Mouse (Mus musculus) stomach, embryonic 15.5 days (tissue): ENCODE data around the gene Olfr198. TPM values are rescaled to one million over a fixed set of nuclear protein-coding genes. Genes with fewer than 3 reads are reported as not detected.
"Not testable (repeated sequence)": the region's sequence is repeated elsewhere in the genome, so short reads cannot be mapped to it uniquely, and the experiment has no call there.

Source experiments
- ATAC-seq: fragments of 200-750 bp; cut with Nextera tagmentation; 2 replicates; pipeline ENCODE4 v1.8.0; 2017; ENCODE audit warnings: low read depth, moderate number of reproducible peaks, moderate TSS enrichment; ENCODE audit not compliant: insufficient read depth, low FRiP score
- H3K27ac ChIP-seq: fragments of 300-500 bp; sonication (generic); 2 replicates; pipeline ENCODE4 v1.5.1; 2015; ENCODE audit warnings: mild to moderate bottlenecking, inconsistent platforms
- H3K27me3 ChIP-seq: fragments of 300-500 bp; sonication (generic); replicated peaks from 2 replicates; pipeline ENCODE4 v1.6.1; 2015; ENCODE audit warnings: inconsistent platforms
- H3K36me3 ChIP-seq: fragments of 300-500 bp; sonication (generic); 2 replicates; pipeline ENCODE4 v1.6.1; 2015; ENCODE audit warnings: inconsistent platforms
- H3K4me1 ChIP-seq: fragments of 300-500 bp; sonication (generic); 2 replicates; pipeline ENCODE4 v1.6.1; 2015; ENCODE audit warnings: inconsistent platforms
- H3K4me2 ChIP-seq: fragments of 300-500 bp; sonication (generic); 2 replicates; pipeline ENCODE4 v1.6.1; 2015; ENCODE audit warnings: mild to moderate bottlenecking, inconsistent platforms
- H3K4me3 ChIP-seq: fragments of 300-500 bp; sonication (generic); replicated peaks from 2 replicates; pipeline ENCODE4 v1.5.1; 2015; ENCODE audit warnings: inconsistent platforms
- H3K9ac ChIP-seq: fragments of 300-500 bp; sonication (generic); 2 replicates; pipeline ENCODE4 v1.6.1; 2015; ENCODE audit warnings: inconsistent platforms
- H3K9me3 ChIP-seq: fragments of 300-500 bp; sonication (generic); 2 replicates; pipeline ENCODE4 v1.6.1; 2016; ENCODE audit warnings: inconsistent platforms
- WGBS: fragments of 180-500 bp; shearing (Covaris S2); methylation state at CpG from one replicate; pipeline ENCODE4 v1.1.7; 2015; 5-methylcytosine and 5-hydroxymethylcytosine counted together
- polyA plus RNA-seq: library from polyadenylated mRNA; unstranded; fragments of >200 nt; fragmentation: Nextera tagmentation; extraction: Ambion mirVana; gene quantifications from 2 replicates; pipeline ENCODE4 v1.2.1, GENCODE M21; 2015

Olfr198 gene
- polyA plus RNA-seq: not detected in 2 replicates

GRCm38 (mm10) chr16:59203433-59203832, at the start of gene Olfr198:
Gene Olfr198 (minus strand): TSS chr16:59203533.
- not testable (repeated sequence) for H3K4me1 ChIP-seq, H3K27ac ChIP-seq, H3K4me2 ChIP-seq, H3K27me3 ChIP-seq, ATAC-seq, H3K9ac ChIP-seq, H3K4me3 ChIP-seq, H3K9me3 ChIP-seq, H3K36me3 ChIP-seq
- 54% methylated on average over 1 of the region's 1 CpGs for WGBS

DNA sequence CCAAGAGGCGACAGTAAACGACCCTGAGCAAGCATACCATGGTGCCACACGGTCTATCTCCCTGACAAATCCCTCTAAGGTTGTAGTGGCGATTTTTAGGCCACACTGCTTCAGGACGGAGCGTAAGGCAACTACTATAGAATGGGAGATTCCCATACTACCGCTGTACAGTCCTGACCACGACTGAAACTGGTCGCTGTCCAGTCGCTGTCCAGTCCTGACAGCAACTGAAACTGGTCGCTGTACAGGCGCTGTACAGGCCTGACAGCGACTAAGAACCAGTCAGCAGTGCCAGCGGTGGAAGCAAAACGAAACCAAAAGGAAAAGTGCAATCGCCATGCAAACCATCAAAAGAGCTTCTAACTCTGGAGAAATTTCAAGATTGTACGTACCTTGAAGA, 46.4 kb upstream of the Olfr198 start:
- no peak for ATAC-seq
- H3K9ac ChIP-seq: no peak overlapping the region
- 84% methylated on average over 17 of the region's 17 CpGs for WGBS

GRCm38 (mm10) chr16:59219667-59220066, 16.3 kb upstream of the Olfr198 start, which contains the start of gene Olfr199:
Gene Olfr199 (minus strand): TSS chr16:59219767.
- not testable (repeated sequence) for H3K9me3 ChIP-seq, H3K27ac ChIP-seq, H3K4me1 ChIP-seq, H3K4me2 ChIP-seq, ATAC-seq, H3K27me3 ChIP-seq, H3K36me3 ChIP-seq, H3K9ac ChIP-seq, H3K4me3 ChIP-seq
- 61% methylated on average over 1 of the region's 1 CpGs for WGBS

More for the DNA sequence above, 46.4 kb upstream of the Olfr198 start:
- no peaks in the 10 kb centered on the region for H3K36me3 ChIP-seq
- H3K4me3 ChIP-seq: no peak overlapping the region
- H3K4me1 ChIP-seq: no peaks in the 10 kb centered on the region
- no peak overlapping the region for H3K4me2 ChIP-seq
- no peaks in the 10 kb centered on the region for H3K27me3 ChIP-seq
- H3K9me3 ChIP-seq: no peaks in the 10 kb centered on the region
- H3K27ac ChIP-seq: no peak overlapping the region

GRCm38 (mm10) chr16:59217861-59218260, 14.5 kb upstream of the Olfr198 start:
- ATAC-seq, H3K9me3 ChIP-seq, H3K36me3 ChIP-seq, H3K9ac ChIP-seq, H3K4me1 ChIP-seq, H3K4me3 ChIP-seq, H3K4me2 ChIP-seq, H3K27me3 ChIP-seq, H3K27ac ChIP-seq: not testable (repeated sequence)
- WGBS: 80% methylated on average over 3 of the region's 3 CpGs

DNA sequence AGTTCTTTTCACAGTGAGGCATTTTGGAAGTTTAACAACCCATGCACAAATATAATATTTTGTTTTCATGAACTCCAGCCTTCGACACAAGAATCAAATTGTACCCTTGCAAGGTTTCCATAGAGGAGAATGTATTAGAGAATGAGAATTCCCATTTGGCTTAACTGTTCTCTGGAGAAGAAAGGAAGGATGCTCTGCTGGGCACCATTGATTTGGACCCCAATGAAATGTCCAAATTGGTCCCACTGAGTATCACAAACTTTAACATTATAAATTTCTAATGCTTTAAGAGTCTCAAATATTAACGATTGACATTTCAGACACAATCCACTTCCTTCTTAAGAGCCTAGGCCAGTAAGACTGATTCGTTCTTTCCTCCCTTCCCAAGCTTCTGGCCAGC, 33.0 kb downstream of the Olfr198 start, which contains the start of gene Olfr196:
Olfr196 (minus strand) TSS at position 101 of the 400 bp plus-strand sequence.
- ATAC-seq: no peak
- Histone ChIP-seq H3K9me3 (no peaks in the 10 kb centered on the region), H3K9ac (no peak within 1 kb of the TSS), H3K27me3 (no peaks in the 10 kb centered on the region), H3K36me3 (no peaks in the 10 kb centered on the region), H3K27ac (no peak within 1 kb of the TSS), H3K4me2 (no peak within 1 kb of the TSS), H3K4me3 (no peak within 1 kb of the TSS), H3K4me1 (no peaks in the 10 kb centered on the region)
- WGBS: 72% methylated on average over 3 of the region's 3 CpGs

- Histone ChIP-seq H3K9me3 (no peaks in the 10 kb centered on the region), H3K36me3 (no peaks in the 10 kb centered on the region), H3K27me3 (no peaks in the 10 kb centered on the region), H3K4me2 (no peak overlapping the region), H3K4me1 (no peaks in the 10 kb centered on the region), H3K27ac (no peak overlapping the region), H3K4me3 (no peak overlapping the region), H3K9ac (no peak overlapping the region)
- ATAC-seq: no peak
- WGBS: 81% methylated on average over 2 of the region's 2 CpGs
Measured at GRCm38 (mm10) chr16:59151996-59152395, 51.3 kb downstream of the Olfr198 start.

Other genes starting within 250 kb of the Olfr198 start
- gene Olfr183, start 208.2 kb downstream of the Olfr198 start, polyA plus RNA-seq: not detected in 2 replicates
- gene Olfr186, start 173.2 kb downstream of the Olfr198 start, polyA plus RNA-seq: 0.13 and 0.35 TPM in 2 replicates
- 0.10 TPM in 1 of 2 replicates, not detected in the other for gene Olfr187, start 163.8 kb downstream of the Olfr198 start, polyA plus RNA-seq
- not detected in 2 replicates for gene Olfr190, start 125.5 kb downstream of the Olfr198 start, polyA plus RNA-seq
- gene Olfr191, start 113.7 kb downstream of the Olfr198 start, polyA plus RNA-seq: not detected in 2 replicates
- not detected in 2 replicates for gene Olfr193, start 91.7 kb downstream of the Olfr198 start, polyA plus RNA-seq
- gene Olfr194, start 82.5 kb downstream of the Olfr198 start, polyA plus RNA-seq: not detected in 2 replicates
- gene Olfr195, start 56.5 kb downstream of the Olfr198 start, polyA plus RNA-seq: not detected in 2 replicates
- not detected in 2 replicates for gene Olfr196, start 33.1 kb downstream of the Olfr198 start, polyA plus RNA-seq
- not detected in 2 replicates for gene Olfr199, start 16.2 kb upstream of the Olfr198 start, polyA plus RNA-seq
- gene Olfr201, start 69.1 kb upstream of the Olfr198 start, polyA plus RNA-seq: not detected in 2 replicates
- gene Olfr202, start 83.3 kb upstream of the Olfr198 start, polyA plus RNA-seq: not detected in 2 replicates
- not detected in 2 replicates for gene Olfr203, start 95.3 kb upstream of the Olfr198 start, polyA plus RNA-seq
- not detected in 2 replicates for gene Olfr204, start 114.7 kb upstream of the Olfr198 start, polyA plus RNA-seq
- gene Olfr205, start 127.6 kb upstream of the Olfr198 start, polyA plus RNA-seq: not detected in 2 replicates
- not detected in 2 replicates for gene Olfr206, start 145.7 kb upstream of the Olfr198 start, polyA plus RNA-seq
- not detected in 2 replicates for gene Olfr209, start 160.5 kb upstream of the Olfr198 start, polyA plus RNA-seq
- gene Gabrr3, start 203.8 kb upstream of the Olfr198 start, polyA plus RNA-seq: not detected in 2 replicates